Mouse (Mus musculus) T-cell, adult 2 months (primary cell): Measurements from ENCODE around the gene Daam1.

ENCODE experiments used
- DNase-seq: peaks from one replicate; pipeline ENCODE4 v3.0.0; 2022; ENCODE audit warnings: low spot score

The Daam1 gene

DNA sequence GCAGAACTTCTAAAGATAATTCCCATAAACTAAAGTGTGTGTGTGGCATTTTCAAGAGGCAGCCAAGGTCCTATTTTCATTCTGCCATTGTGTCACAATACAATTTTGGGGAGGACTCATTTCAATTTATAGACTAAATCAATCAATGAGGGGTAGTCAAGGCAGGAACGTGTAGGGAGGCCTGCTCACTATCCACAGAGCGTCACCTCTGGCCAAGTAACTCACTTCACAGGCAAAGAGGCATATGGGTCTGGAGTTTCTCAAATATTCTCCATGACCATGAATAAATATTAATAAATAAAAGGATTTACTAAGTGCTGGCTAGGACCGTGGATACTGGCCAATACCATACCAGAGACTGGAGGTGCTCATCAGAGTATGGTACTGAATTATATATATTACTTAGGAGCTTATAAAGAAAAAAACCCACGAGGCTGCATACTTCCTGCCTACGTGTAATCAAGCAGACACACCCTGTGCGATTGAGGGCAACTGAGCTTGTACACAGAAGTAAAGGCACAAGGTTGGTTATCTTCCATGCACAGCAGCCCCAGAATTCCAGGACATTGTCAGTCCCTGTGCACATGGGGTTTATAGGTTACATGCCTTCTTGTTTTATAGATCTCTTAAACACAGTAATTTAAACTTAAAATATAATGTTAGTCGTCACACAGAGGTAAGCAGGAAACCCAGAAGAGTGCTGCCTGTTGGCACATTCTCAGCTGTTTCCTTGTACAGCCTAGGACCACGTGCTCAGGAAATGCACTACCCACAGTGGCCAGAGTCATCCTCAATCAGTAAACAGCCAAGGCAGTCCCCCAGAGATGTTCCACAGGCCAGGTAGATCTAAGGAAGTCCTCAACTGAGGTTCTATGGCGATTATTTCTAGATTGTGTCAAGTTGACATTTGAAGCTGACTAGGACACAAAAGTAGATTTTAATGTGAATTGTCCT, 101.8 kb downstream of the Daam1 start:
- DNase-seq: peak; percentile 79

DNA sequence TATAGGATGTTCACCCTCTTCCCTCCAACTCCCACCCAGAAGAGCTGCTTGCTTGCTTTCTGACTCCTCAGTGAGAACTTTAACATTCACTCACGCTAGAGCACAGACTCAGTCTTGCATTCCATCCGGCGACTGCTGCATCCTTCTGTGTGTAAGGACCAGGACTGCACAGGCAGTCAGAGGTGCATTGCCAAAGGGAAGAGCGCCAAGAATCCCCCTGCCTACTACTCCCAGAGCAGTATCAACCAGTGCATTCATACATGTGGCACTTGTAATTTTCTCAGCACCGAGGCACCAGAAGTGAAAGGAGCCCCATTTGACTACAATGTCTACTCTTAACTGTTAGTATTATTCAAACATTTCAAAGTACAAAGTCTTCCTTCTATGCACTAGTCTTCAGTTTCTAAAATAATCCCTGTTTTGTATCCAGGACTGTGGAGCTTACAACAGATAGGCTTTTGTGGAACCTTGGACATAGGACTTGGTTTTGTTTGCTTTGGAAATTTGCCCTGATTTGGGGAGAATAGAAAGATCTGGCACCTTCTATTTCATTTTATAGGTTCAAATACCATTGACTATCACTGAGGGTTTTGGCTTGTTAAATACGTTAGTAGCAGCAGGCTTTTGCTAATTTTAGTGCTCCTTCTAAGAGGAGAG, 103.2 kb downstream of the Daam1 start:
- DNase-seq: no peak

DNA sequence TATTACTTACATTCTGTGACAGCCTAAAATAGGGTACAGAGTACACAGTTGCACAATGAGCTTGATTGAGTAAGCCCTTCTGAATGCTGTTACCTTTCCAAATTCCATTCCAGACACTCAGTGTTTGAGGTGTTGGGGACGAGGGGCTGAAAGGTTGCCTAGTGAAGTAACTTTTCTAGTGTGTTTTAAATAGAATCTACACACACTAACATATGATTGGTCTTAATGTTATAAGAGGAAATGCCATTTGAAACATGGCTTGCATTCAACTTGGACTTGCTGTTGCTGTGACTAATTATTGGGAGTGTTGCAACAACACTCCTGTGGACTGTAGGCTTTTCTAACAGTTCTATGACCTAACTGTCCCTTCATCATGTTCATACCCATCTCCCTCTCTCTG, 105.8 kb downstream of the Daam1 start:
- DNase-seq: no peak

DNA sequence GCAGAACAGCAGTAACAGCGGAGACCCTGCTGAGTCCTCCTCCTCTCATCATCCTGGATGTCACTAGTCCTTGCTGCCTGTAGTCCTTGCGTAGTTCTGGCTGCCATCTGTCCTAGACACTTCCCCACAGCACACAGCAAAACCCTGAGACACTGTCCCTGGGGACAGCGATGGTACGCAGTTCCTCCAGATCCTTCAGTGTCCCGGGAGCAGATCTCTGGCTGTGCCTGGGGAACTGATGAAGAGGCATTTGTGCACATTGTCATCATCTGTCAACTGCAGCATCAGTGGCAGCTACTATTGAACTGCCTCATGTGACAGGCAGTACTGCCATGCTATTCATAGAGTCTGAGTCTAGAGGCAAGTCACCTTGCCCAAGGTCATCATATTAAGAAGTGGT, 107.6 kb downstream of the Daam1 start:
- DNase-seq: no peak

DNA sequence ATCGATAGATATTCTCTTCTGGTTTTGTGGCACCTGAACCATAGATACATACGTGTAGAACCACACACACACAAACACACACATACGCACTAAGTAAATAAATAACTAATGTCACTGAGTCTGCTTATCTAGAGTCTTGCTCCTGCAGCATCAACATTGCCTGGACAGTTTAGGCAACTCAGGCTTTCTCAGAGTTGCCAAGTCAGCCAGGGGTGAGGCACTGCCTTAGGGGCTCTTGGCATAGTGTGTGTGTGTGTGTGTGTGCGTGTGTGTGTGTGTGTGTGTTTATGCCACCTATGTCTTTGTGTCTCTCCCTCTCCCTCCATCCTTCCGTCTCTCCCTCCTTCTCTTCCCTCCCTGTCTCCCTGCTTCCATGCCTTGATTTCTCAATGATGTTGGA, 110.4 kb downstream of the Daam1 start:
- no peak for DNase-seq

DNA sequence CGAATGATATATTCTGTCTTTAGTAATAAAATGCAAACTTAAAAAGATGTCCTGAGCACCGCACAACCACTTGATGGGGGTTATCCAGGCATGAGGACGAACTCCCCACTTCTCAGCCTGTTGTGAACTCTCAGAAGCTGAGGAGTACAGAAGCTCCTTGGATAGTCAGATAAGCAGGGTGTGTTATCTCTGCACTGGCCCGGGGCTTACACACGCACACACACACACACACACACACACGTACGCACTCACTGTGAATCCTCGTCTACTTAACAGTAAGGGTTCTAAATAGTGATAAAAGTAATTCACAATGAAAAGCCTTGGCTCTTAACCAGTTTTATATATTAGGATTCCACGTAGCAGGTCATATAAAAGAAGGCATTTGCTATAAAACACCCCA, 112.2 kb downstream of the Daam1 start:
- no peak for DNase-seq

DNA sequence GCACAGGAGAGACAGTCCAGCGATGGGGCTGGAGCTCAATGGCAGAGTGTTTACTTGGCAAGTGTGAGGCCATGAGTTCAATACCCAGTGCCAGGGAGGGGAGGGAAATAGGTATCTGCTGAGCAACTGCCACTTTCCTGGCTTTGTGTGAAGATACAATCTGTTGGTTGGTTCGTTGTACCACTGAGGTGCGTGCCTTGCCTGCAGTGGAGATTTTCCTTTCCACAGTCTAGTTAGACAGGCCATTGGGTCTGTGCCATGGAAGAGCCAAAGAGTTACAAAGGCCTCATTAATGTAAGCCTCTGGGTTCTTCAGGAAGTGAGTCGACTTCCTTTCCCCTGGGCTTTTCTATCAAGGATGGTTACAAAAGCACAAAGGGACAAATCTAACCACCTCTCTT, 112.8 kb downstream of the Daam1 start:
- DNase-seq: no peak

DNA sequence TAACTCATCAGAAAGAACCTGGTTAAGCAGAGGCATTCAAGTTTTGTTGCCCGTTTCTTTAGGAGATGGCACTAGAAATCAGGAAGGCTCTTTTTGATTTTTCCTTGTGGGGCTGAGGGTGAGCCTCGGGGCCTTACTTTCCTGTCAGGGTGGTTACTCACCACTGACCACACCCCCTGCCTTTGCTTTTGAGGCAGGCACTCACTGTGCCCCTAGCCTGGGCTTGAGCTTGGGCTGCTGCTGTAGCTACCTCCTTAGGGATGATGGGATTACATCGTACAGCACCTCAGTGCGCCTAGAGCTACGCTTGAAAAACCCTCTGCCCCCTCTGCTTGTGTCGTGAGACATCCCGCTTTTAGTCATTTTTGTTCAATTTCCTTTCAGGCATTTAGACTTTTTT, 115.0 kb downstream of the Daam1 start:
- no peak for DNase-seq

DNA sequence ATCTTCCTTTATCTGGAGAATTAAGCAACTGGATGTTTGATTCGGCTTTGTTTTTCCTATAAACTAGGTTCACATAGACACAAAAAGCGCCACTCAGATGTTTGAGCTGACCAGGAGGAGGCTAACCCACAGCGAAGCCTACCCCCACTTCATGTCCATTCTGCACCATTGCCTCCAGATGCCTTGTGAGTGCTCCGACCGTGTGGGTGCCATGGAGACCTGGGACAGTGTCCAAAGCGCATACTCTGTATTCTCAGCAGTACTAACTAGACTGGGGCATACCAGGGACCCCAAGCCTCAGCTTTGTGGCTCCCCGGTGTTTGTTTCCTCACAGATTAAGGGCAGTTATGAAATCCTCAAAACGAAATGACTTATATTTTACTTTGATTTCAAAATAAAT, 115.6 kb downstream of the Daam1 start:
- no peak for DNase-seq

DNA sequence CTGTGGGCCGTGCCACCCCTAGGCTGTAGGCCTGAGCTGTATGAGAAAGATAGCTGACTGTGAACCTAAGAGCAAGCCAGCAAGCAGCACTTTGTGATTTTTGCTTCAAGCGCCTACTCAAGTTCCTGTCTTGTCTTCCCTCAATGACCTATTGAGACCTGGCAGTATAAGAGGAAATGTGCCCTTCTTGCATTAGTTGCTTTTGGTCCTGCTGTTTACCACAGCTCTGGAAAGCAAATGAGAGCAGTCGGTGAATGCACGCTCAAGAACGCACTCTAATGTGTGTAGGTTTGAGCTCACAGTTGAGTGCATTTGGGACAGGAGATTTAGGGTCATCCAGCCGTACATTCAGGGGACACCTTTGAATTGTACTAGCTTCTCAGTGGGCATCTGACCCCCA, 118.1 kb downstream of the Daam1 start:
- DNase-seq: no peak

DNA sequence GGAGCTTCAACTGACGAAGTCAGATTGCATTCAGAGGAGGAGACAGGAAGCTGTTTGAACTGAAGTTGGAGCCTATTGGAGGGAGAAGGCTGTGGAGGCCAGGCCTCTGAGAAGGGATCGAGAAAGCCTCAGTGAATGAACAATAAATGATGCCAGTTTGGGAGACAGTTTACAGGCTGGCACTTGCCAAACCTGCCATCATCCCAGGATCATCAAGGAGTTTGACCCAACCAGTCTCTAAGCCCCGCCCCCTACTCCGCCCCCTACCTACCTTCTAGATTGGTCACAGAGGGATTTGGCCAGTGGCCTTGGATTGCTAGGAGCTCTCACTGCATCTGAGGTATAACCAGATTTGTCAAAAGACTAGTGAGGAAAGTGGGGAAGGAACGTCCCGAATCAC, 118.7 kb downstream of the Daam1 start:
- DNase-seq: peak; percentile 15

DNA sequence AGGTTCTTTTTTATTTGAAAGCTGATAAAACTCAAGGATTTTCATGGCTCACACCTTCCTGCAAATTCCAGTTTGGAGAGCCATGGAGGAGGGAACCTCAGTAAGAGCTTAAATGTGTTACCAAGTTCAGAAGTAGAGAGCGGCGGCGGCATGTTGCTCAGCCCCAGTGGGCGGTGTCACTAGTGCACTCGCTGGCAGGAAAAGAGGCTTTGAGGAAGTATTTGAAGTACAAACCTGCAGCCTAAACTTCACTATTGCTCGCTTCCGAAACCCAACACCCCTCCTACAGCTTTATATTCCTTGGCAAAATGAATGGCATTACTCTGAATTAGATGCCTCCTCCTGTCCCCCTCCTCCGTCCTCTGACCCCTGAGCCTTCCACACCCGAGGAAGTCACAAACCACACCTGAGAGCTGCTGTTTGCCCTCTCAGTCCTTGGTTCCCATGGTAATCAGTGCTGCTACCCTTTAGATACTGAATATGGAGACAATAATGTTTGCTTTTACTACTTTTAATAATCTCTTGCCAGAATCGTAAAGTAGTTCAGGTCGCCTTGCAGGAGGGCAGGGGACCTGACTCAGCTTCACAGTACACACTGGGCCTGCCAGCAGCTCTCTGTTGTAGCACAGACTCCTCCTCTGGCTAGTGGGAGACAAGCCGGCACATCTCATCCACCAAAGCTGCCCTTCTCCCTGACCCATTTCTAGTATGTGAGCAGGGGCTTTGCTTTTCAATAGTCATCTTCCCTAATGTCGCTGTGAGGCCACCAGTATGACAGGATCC, 119.4 kb downstream of the Daam1 start:
- DNase-seq: peak; percentile 52

DNA sequence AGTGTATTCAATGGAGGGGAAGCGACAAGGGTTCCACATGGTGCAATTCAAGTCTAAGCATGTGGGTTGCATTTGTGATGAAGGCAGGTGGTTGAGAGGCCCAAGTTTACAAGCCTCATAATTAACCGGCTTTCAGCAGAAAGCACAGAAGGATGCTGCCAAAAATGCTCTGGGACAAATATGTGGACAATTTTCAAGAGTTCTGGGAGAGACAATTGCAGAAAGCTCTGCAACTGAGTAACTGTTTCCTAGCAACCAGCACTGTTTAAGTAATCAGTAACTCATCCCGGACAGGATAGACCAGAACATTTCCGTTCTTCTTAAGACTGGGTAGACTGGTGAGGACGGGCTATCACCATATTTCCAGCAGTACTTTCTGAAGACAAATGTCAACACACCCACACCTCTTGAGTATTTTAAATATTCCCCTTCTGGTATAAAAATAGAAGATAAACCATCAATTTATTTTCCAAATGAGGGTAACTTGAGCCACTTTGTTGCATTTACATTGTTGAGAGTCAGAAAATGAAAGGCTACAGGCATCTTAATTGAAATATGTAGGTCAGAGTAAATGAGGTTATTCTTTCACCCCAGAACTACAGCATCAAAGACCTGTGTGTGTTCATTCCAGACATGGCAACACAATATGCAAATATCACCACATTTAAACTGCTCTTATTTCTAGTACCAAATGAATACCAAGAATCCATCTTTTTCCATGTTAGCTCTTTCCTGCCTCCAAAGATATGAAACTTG, 123.5 kb downstream of the Daam1 start:
- DNase-seq: no peak

DNA sequence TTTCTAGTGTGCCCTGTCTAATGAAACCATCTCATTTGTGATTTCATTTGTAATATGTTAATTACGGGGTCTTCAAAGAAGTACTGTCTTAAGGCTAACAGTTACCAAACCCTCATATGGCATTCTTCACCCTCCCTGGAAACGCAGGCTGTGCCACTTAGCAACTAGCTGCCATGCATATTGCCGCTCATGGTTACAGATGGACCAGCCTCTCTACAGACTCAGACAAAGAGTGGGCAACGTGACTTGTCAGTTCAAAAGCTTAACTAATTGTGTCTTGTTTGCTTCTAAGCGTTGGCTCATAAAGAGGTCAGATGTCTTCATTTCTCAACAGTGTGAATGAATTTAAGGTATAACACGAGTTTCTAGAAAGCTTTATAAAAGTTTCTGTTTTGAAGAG, 126.1 kb downstream of the Daam1 start:
- no peak for DNase-seq

DNA sequence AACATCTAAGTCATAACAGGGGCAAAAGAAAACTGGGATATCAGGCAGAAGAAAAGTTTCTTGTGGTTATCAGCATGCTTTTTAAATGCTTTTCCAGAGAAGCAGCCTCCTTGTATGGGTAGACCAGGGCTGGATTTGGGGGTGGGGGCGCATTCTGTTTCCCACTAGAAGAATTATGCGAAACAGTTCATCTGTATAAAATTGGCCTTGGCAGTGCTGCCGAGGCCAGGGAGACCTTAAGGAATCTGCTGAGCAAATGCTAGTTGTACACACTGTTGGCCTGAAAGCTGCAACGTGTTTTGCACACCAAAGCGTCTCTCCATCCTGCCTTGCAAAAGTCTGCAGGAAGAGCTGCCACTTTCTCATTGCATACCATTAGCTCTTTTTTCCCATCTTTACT, 126.6 kb downstream of the Daam1 start:
- no peak for DNase-seq

DNA sequence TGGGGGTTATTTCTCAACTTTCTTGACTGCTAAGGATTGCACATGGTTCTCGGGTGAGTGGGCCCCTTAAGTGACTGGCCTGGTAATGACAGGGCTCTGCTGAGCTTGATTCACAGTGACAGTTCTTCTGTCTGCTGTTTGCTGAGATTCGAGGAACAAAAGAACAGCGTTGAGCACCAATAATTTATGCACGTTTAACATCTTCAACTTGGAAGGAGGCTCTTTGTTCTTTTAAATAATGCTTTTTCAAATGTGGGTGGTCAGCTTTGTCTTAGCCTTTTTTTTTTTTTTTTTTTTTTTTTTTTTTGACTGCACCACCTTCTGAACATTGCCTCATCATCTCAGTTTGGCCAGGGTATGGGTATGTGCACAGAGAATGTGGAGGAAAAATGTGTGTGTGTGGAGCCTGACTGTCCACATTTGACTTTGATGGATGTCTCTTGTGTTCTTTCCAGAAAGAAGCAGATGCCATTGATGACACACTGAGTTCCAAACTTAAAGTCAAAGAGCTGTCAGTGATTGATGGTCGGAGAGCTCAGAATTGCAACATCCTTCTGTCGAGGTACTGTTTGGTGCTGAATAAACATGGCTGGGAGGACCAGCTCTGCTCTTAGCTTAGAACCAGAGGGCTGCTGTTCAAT, 128.6 kb downstream of the Daam1 start:
- no peak for DNase-seq

DNA sequence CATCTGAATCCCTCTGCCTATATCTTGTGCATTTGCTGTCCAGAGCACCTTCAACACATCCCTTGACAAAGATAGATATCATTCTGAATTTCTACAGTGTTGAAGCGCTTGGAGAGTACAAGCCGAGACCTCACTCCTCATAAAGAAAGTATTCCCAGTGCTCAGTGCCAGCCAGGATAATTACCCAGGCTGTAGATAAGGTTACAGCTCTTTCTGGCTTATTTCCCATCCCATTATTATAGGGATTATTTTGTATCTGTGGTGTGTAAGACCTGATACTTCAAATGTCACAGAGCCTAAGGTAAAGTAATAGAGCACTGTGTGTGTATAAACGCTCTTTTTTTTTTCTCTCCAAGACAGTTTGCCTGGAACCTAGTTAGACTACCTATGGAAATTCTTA, 130.8 kb downstream of the Daam1 start:
- no peak for DNase-seq

DNA sequence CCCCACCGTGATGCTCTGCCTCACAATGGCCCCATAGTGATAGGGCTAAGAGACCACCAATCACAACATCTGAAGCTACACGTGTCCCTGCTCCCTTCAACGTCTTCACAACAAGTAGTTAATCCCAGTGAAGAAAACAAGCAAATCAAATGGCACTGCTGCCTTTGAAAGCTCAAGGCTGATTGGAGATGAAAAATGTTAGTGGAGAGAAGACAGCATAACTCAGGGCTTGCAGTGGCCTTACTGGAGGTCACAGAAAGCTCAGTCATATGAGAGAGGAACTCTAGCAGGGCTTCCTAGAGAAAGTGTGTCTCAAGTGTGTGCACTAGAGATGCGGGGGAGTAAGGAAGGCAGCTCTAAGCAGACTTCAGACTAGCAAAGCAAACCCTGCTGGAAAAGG, 131.7 kb downstream of the Daam1 start:
- no peak for DNase-seq

DNA sequence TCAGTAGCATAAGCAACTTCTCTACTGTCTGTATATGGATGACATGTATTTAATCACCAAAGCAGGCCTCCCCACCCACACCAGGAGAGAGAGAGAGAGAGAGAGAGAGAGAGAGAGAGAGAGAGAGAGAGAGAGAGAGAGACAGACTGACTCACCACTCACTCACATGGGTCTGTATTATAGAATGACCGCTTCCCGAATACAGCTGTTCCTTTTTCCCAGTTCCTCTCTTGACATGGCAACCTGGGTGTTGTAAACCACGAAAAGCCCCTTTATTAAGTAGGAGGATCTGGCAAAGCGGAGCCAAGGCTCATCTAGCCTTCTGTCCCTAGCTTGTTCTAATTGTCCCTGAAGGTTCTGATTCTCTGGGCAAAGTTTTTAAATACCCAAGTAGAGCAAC, 137.7 kb downstream of the Daam1 start:
- DNase-seq: no peak

DNA sequence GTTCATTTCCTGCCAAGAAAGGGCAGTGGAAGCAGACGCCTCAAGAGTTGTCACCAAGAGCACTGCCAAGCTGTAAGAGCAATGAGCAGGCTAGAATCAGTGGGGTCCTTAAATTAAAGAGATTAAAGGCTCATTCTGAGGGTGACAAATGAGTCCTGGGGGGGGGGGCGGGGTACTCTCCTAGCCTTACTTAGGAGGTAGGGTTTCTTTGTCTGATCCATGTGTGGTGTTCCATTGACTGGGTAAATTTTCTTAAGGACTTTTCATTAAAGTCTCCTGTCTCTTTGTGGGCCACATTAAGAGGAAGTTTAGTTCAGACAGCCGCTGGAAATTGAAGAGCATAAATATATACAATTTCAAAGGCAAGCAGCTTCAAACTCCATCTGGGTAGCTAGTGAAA, 138.1 kb downstream of the Daam1 start:
- no peak for DNase-seq

DNA sequence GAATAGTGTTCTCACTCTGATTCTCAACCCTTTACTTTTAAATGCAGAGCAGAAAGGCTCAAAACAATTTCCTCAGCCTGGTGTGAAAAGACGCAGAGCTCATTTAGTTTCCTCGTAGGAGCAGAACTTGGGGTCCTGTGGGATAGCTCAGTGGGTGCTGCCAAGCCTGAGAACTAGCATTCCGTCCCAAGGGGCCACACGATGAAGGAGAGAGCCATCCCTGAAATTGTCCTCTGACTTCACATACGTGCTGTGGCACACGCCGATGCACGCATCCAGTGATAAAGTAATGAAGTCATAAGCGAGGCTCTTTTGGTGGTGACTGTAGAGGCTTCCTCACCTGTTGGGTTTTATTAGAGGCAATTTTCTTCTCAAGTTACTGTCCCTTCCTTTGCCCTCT, 138.6 kb downstream of the Daam1 start:
- no peak for DNase-seq
